Mouse (Mus musculus) megakaryocyte, embryonic 14.5 days (primary cell): ENCODE measurements at regions not wholly inside any gene's neighbourhood (a gene's known extent, or its start where the extent isn't known, plus 50 kb on each side); places are given as distances from the start of the nearest gene placed in this dataset.

Experiments
- FLI1 ChIP-seq: IDR thresholded peaks from 2 replicates; pipeline ENCODE4 v1.6.1; 2012; ENCODE audit warnings: low read length, inconsistent platforms, mixed read lengths
- GATA1 ChIP-seq: IDR thresholded peaks from 3 replicates; pipeline ENCODE4 v1.6.1; 2012; ENCODE audit warnings: mixed read lengths, low read length, inconsistent platforms, borderline replicate concordance

GRCm38 (mm10) chr8:103406921-103407320, 621.5 kb upstream of the Cdh11 start:
- TF ChIP-seq FLI1 (no peak), GATA1 (no peak)
